Mouse (Mus musculus) T-cell, adult 2 months (primary cell): ENCODE data around the gene Clic5.
"Not testable (repeated sequence)": the region's sequence is repeated elsewhere in the genome, so short reads cannot be mapped to it uniquely, and the experiment has no call there.

Source experiments
- DNase-seq: peaks from one replicate; pipeline ENCODE4 v3.0.0; 2022; ENCODE audit warnings: low spot score

The Clic5 gene

GRCm38 (mm10) chr17:44188042-44188768, at the start of gene Clic5:
Clic5 (plus strand) TSS chr17:44188584.
- peak; percentile 37 for DNase-seq

GRCm38 (mm10) chr17:44145806-44146205, 42.6 kb upstream of the Clic5 start:
- DNase-seq, result no peak

GRCm38 (mm10) chr17:44148109-44148846, 40.1 kb upstream of the Clic5 start:
- DNase-seq, result no peak

GRCm38 (mm10) chr17:44151130-44151529, 37.3 kb upstream of the Clic5 start:
- DNase-seq, result no peak

- DNase-seq, result no peak
Observed at GRCm38 (mm10) chr17:44151889-44152288, 36.5 kb upstream of the Clic5 start.

- no peak for DNase-seq
Observed at GRCm38 (mm10) chr17:44153871-44154270, 34.5 kb upstream of the Clic5 start.

- no peak for DNase-seq
Observed at GRCm38 (mm10) chr17:44155204-44155603, 33.2 kb upstream of the Clic5 start.

GRCm38 (mm10) chr17:44158186-44158585, 30.2 kb upstream of the Clic5 start:
- DNase-seq, result no peak

GRCm38 (mm10) chr17:44160449-44160848, 27.9 kb upstream of the Clic5 start:
- DNase-seq, result no peak

GRCm38 (mm10) chr17:44162514-44162913, 25.9 kb upstream of the Clic5 start:
- no peak for DNase-seq

GRCm38 (mm10) chr17:44162935-44163334, 25.4 kb upstream of the Clic5 start:
- DNase-seq, result no peak

- DNase-seq, result no peak
Observed at GRCm38 (mm10) chr17:44165730-44166347, 22.5 kb upstream of the Clic5 start.

- no peak for DNase-seq
Observed at GRCm38 (mm10) chr17:44169676-44170075, 18.7 kb upstream of the Clic5 start.

GRCm38 (mm10) chr17:44170316-44170715, 18.1 kb upstream of the Clic5 start:
- DNase-seq, result no peak

GRCm38 (mm10) chr17:44171930-44172329, 16.5 kb upstream of the Clic5 start:
- DNase-seq, result no peak

- no peak for DNase-seq
Observed at GRCm38 (mm10) chr17:44173341-44173740, 15.0 kb upstream of the Clic5 start.

GRCm38 (mm10) chr17:44177291-44177690, 11.1 kb upstream of the Clic5 start:
- no peak for DNase-seq

- no peak for DNase-seq
Observed at GRCm38 (mm10) chr17:44181346-44181745, 7.0 kb upstream of the Clic5 start.

GRCm38 (mm10) chr17:44186871-44187270, 1.5 kb upstream of the Clic5 start:
- no peak for DNase-seq

GRCm38 (mm10) chr17:44187537-44187936, 847 bp upstream of the Clic5 start:
- DNase-seq, result not testable (repeated sequence)

GRCm38 (mm10) chr17:44188769-44189145, 373 bp downstream of the Clic5 start:
- DNase-seq, result no peak

- DNase-seq, result peak; percentile 4
Observed at GRCm38 (mm10) chr17:44189696-44190095, 1.3 kb downstream of the Clic5 start.

GRCm38 (mm10) chr17:44190246-44190645, 1.9 kb downstream of the Clic5 start:
- no peak for DNase-seq
